Mouse (Mus musculus): ENCODE measurements around the gene Gm49380. TPM values are rescaled to one million over a fixed set of nuclear protein-coding genes. Genes with fewer than 3 reads are reported as not detected.
A peak's percentile ranks its signal among the peaks of the same experiment; 100 is the strongest.

Gene Gm49380
- polyA plus RNA-seq, 1 experiment from 2014 or later: 0.29 TPM

- Histone ChIP-seq H3K4me3 (ENCODE audit: low read depth, low read length) (no peak overlapping the region), H3K27ac (ENCODE audit: low read length) (peak overlapping the region; percentile 62), H3K4me2 (replicated peaks; ENCODE audit: low read depth, low read length) (no peak overlapping the region), H3K9me3 (ENCODE audit: low read length) (no peaks in the 10 kb centered on the region), H3K4me1 (ENCODE audit: insufficient read depth, low read depth, low read length) (peaks cover 12% of the 10 kb centered on the region; the same call in 1 of the 2 replicates), H3K27me3 (replicated peaks; ENCODE audit: insufficient read depth, low read length) (no peaks in the 10 kb centered on the region), H3K36me3 (ENCODE audit: insufficient read depth, low read length) (no peaks in the 10 kb centered on the region), H3K9ac (replicated peaks; ENCODE audit: low read depth) (no peak overlapping the region)
- TF ChIP-seq EP300 (IDR thresholded peaks at IDR 0.05) (peak; percentile 17; the same call in 1 of the 2 replicates), CTCF (IDR thresholded peaks at IDR 0.05) (no peak)
- DNase-seq (ENCODE audit: low spot score): peak; percentile 48
- no peak for ATAC-seq
- WGBS: 24% methylated on average over 3 of the region's 3 CpGs
These were observed 14.1 kb upstream of the Gm49380 start for GRCm38 (mm10) chr9:44127351-44127801.

- TF ChIP-seq CTCF (IDR thresholded peaks at IDR 0.05) (no peak), EP300 (IDR thresholded peaks at IDR 0.05) (no peak)
These were observed 13.4 kb upstream of the Gm49380 start for GRCm38 (mm10) chr9:44126746-44127145.

GRCm38 (mm10) chr9:44125546-44126428 lies 12.5 kb upstream of the Gm49380 start:
- no peak overlapping the region for H3K9ac ChIP-seq (replicated peaks; ENCODE audit: low read depth)
- 24% methylated on average over 18 of the region's 18 CpGs for WGBS
- ATAC-seq: peak; percentile 13; the same call in 1 of the 2 replicates

More at GRCm38 (mm10) chr9:44126746-44127145, 13.4 kb upstream of the Gm49380 start:
- Histone ChIP-seq H3K36me3 (ENCODE audit: insufficient read depth, low read length) (no peaks in the 10 kb centered on the region), H3K9me3 (ENCODE audit: low read length) (no peaks in the 10 kb centered on the region), H3K4me1 (ENCODE audit: insufficient read depth, low read depth, low read length) (peaks cover 12% of the 10 kb centered on the region; the same call in 1 of the 2 replicates), H3K4me2 (replicated peaks; ENCODE audit: low read depth, low read length) (0 out of 2 replicates have a peak overlapping the region, but pooled peaks have one; percentile 11), H3K27me3 (replicated peaks; ENCODE audit: insufficient read depth, low read length) (no peaks in the 10 kb centered on the region), H3K4me3 (ENCODE audit: low read depth, low read length) (no peak overlapping the region), H3K9ac (replicated peaks; ENCODE audit: low read depth) (no peak overlapping the region), H3K27ac (ENCODE audit: low read length) (peak overlapping the region; percentile 52)
- DNase-seq (ENCODE audit: low spot score) (no peak), ATAC-seq (no peak)
- WGBS: 68% methylated on average over 3 of the region's 3 CpGs

GRCm38 (mm10) chr9:44125026-44125425 lies 11.7 kb upstream of the Gm49380 start:
- WGBS: 39% methylated on average over 5 of the region's 5 CpGs
- Histone ChIP-seq H3K36me3 (ENCODE audit: insufficient read depth, low read length) (no peaks in the 10 kb centered on the region), H3K4me3 (ENCODE audit: low read depth, low read length) (no peak overlapping the region), H3K27ac (ENCODE audit: low read length) (no peak overlapping the region), H3K4me2 (replicated peaks; ENCODE audit: low read depth, low read length) (no peak overlapping the region), H3K9ac (replicated peaks; ENCODE audit: low read depth) (no peak overlapping the region), H3K4me1 (ENCODE audit: insufficient read depth, low read depth, low read length) (peaks cover 12% of the 10 kb centered on the region), H3K27me3 (replicated peaks; ENCODE audit: insufficient read depth, low read length) (no peaks in the 10 kb centered on the region), H3K9me3 (ENCODE audit: low read length) (no peaks in the 10 kb centered on the region)
- ATAC-seq: no peak
- no peak for TF ChIP-seq CTCF (IDR thresholded peaks at IDR 0.05)
- no peak for TF ChIP-seq EP300 (IDR thresholded peaks at IDR 0.05)
- no peak for DNase-seq (ENCODE audit: low spot score)

More at GRCm38 (mm10) chr9:44125546-44126428, 12.5 kb upstream of the Gm49380 start:
- Histone ChIP-seq H3K27ac (ENCODE audit: low read length) (peak overlapping the region; percentile 52), H3K27me3 (replicated peaks; ENCODE audit: insufficient read depth, low read length) (no peaks in the 10 kb centered on the region), H3K4me2 (replicated peaks; ENCODE audit: low read depth, low read length) (0 out of 2 replicates have a peak overlapping the region, but pooled peaks have one; percentile 11), H3K4me1 (ENCODE audit: insufficient read depth, low read depth, low read length) (peaks cover 12% of the 10 kb centered on the region; the same call in 1 of the 2 replicates), H3K4me3 (ENCODE audit: low read depth, low read length) (no peak overlapping the region), H3K36me3 (ENCODE audit: insufficient read depth, low read length) (no peaks in the 10 kb centered on the region), H3K9me3 (ENCODE audit: low read length) (no peaks in the 10 kb centered on the region)
- TF ChIP-seq EP300 (IDR thresholded peaks at IDR 0.05) (no peak), CTCF (IDR thresholded peaks at IDR 0.05) (peak; percentile 93)
- peak; percentile 92 for DNase-seq (ENCODE audit: low spot score)

- DNase-seq (ENCODE audit: low spot score) (no peak), ATAC-seq (no peak)
- Histone ChIP-seq H3K9me3 (ENCODE audit: low read length) (no peaks in the 10 kb centered on the region), H3K4me1 (ENCODE audit: insufficient read depth, low read depth, low read length) (peaks cover 7% of the 10 kb centered on the region), H3K27ac (ENCODE audit: low read length) (no peak overlapping the region), H3K9ac (replicated peaks; ENCODE audit: low read depth) (no peak overlapping the region), H3K27me3 (replicated peaks; ENCODE audit: insufficient read depth, low read length) (no peaks in the 10 kb centered on the region), H3K36me3 (ENCODE audit: insufficient read depth, low read length) (no peaks in the 10 kb centered on the region), H3K4me3 (ENCODE audit: low read depth, low read length) (no peak overlapping the region), H3K4me2 (replicated peaks; ENCODE audit: low read depth, low read length) (no peak overlapping the region)
- 68% methylated on average over 6 of the region's 6 CpGs for WGBS
- no peak for TF ChIP-seq EP300 (IDR thresholded peaks at IDR 0.05)
- TF ChIP-seq CTCF (IDR thresholded peaks at IDR 0.05): peak; percentile 72
These were observed 11.0 kb upstream of the Gm49380 start for GRCm38 (mm10) chr9:44124317-44124716.

GRCm38 (mm10) chr9:44119948-44120465 lies 6.7 kb upstream of the Gm49380 start:
- H3K27me3 ChIP-seq (replicated peaks; ENCODE audit: insufficient read depth, low read length): no peaks in the 10 kb centered on the region
- no peaks in the 10 kb centered on the region for H3K9me3 ChIP-seq (ENCODE audit: low read length)
- H3K27ac ChIP-seq (ENCODE audit: low read length): no peak overlapping the region
- DNase-seq (ENCODE audit: low spot score) (no peak), ATAC-seq (no peak)
- no peak overlapping the region for H3K9ac ChIP-seq (replicated peaks; ENCODE audit: low read depth)
- H3K4me2 ChIP-seq (replicated peaks; ENCODE audit: low read depth, low read length): no peak overlapping the region
- 50% methylated on average over 8 of the region's 8 CpGs for WGBS
- TF ChIP-seq EP300 (IDR thresholded peaks at IDR 0.05) (no peak), CTCF (IDR thresholded peaks at IDR 0.05) (no peak)
- H3K36me3 ChIP-seq (ENCODE audit: insufficient read depth, low read length): no peaks in the 10 kb centered on the region
- no peak overlapping the region for H3K4me3 ChIP-seq (ENCODE audit: low read depth, low read length)
- H3K4me1 ChIP-seq (ENCODE audit: insufficient read depth, low read depth, low read length): no peaks in the 10 kb centered on the region; the same call in 1 of the 2 replicates

Measured in lung, postnatal 0 days (tissue).